Mouse (Mus musculus) spleen, adult 2 months (tissue): Measurements from ENCODE around the gene Cacna1c.

Source experiments
- CTCF ChIP-seq: fragments of 200-500 bp; IDR thresholded peaks from 2 replicates; pipeline ENCODE4 v1.5.1; 2011; ENCODE audit warnings: mild to moderate bottlenecking, inconsistent platforms; ENCODE audit not compliant: insufficient read depth, insufficient read length, insufficient replicate concordance; ENCODE audit errors: extremely low read depth
- POLR2A ChIP-seq: fragments of 200-500 bp; IDR thresholded peaks from 2 replicates; pipeline ENCODE4 v1.6.1; 2011; ENCODE audit warnings: low read depth, low read length, inconsistent platforms

DNA sequence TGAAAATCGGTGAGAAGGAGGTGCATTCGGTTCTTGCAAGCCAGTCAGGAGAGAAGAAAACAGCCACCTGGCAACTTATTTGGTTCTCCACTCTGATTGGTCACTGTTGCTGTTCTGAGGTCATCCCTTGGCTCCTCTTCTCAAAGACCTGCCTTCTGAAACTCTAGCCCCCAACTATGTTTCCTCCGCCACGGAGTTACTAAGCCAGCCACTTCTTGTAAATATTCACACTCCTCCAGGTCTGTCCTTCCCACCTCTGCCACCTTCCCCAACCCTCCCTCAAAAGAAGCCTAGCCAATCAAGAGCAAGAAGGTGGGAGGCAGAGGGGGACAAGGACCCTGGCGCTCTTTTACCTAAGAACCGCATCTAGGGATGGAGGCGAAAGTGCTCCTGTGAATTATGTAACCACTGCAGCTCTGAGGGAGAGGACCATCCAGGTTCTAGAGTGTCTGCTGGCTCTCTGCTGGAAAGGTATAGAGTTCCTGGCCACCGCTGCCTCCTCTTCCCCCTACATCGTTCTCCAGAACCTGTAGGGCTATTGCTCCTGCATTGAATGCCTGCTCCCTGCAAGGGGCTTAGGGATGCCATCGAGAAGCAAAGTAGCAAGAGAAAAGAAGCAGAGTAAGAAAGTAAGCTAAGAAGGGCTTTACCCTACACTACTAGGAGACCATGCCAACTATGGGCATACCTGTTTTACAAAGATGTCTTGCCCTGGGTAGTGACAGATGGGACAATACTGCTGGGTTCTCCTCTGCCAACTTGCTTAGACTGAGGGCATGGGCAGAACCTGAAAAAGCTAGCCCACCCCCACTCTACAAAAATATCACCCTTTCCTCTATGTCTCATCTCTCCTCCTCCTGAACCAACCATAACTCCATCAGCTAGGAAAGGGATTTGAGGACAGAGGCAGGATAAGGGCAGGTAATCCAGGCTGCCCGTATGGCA lies 90.3 kb downstream of the Cacna1c start:
- TF ChIP-seq CTCF = no peak
- no peak for TF ChIP-seq POLR2A
